Mouse (Mus musculus) forebrain, embryonic 14.5 days (tissue): Measurements from ENCODE around the gene Sugp1. TPM values are rescaled to one million over a fixed set of nuclear protein-coding genes. Genes with fewer than 3 reads are reported as not detected.
"Not testable (repeated sequence)": the region's sequence is repeated elsewhere in the genome, so short reads cannot be mapped to it uniquely, and the experiment has no call there.

Experiments
- ATAC-seq: fragments of 200-750 bp; cut with Nextera tagmentation; 2 replicates; pipeline ENCODE4 v1.8.0; 2017; ENCODE audit warnings: mild to moderate bottlenecking, moderate library complexity
- DNase-seq: peaks from one replicate; pipeline ENCODE4 v3.0.0-alpha.2; 2015; ENCODE audit warnings: low spot score
- H3K27ac ChIP-seq: fragments of 300-500 bp; sonication (generic); 2 replicates; pipeline ENCODE4 v1.5.1; 2014; ENCODE audit warnings: low read depth, mild to moderate bottlenecking, control low read depth, low read length, moderate library complexity
- H3K27me3 ChIP-seq: fragments of 300-500 bp; sonication (generic); replicated peaks from 2 replicates; pipeline ENCODE4 v1.6.1; 2014; ENCODE audit warnings: low read length, control low read depth, mixed read lengths; ENCODE audit not compliant: control insufficient read depth, insufficient read depth
- H3K36me3 ChIP-seq: fragments of 300-500 bp; sonication (generic); 2 replicates; pipeline ENCODE4 v1.6.1; 2014; ENCODE audit warnings: low read length, control low read depth; ENCODE audit not compliant: control insufficient read depth, insufficient read depth
- H3K4me1 ChIP-seq: fragments of 300-500 bp; sonication (generic); 2 replicates; pipeline ENCODE4 v1.6.1; 2014; ENCODE audit warnings: antibody characterized with exemption, low read length, control low read depth; ENCODE audit not compliant: control insufficient read depth, insufficient read depth
- H3K4me2 ChIP-seq: fragments of 300-500 bp; sonication (generic); 2 replicates; pipeline ENCODE4 v1.6.1; 2014; ENCODE audit warnings: mild to moderate bottlenecking, control low read depth, low read length
- H3K4me3 ChIP-seq: fragments of 300-500 bp; sonication (generic); 2 replicates; pipeline ENCODE4 v1.5.1; 2014; ENCODE audit warnings: low read depth, low read length, control low read depth
- H3K9ac ChIP-seq: fragments of 300-500 bp; sonication (generic); 2 replicates; pipeline ENCODE4 v1.6.1; 2014; ENCODE audit warnings: mild to moderate bottlenecking, low read length, control low read depth, moderate library complexity
- H3K9me3 ChIP-seq: fragments of 300-500 bp; sonication (generic); replicated peaks from 2 replicates; pipeline ENCODE4 v1.6.1; 2016; ENCODE audit warnings: low read length, control low read depth, mixed read lengths; ENCODE audit not compliant: control insufficient read depth
- WGBS: fragments of 180-500 bp; shearing (Covaris S2); extraction: QIAGEN DNeasy Blood & Tissue Kit; methylation state at CpG from one replicate; pipeline ENCODE4 v1.1.7; 2014; 5-methylcytosine and 5-hydroxymethylcytosine counted together
- polyA plus RNA-seq: library from polyadenylated mRNA; unstranded; fragments of >200 nt; fragmentation: Nextera tagmentation; extraction: Ambion mirVana; gene quantifications from 2 replicates; pipeline ENCODE4 v1.2.1, GENCODE M21; 2014

The Sugp1 gene
- polyA plus RNA-seq, 1 experiment from 2014 or later: 43.5 TPM

DNA sequence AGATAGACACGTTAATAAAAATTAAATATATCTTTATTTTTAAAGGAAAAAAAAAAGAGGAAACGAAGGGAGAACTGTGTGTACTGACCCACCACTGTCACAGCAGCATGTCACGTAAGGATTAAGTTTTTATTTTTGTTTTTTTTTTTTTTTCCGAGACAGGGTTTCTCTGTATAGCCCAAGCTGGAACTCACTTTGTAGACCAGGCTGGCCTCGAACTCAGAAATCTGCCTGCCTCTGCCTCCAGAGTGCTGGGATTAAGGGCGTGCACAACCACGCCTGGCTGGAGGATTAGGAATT lies 40.8 kb upstream of the Sugp1 start:
- H3K36me3 ChIP-seq, H3K4me2 ChIP-seq, ATAC-seq, H3K4me3 ChIP-seq, H3K9me3 ChIP-seq, DNase-seq, H3K9ac ChIP-seq, H3K27me3 ChIP-seq, H3K4me1 ChIP-seq, H3K27ac ChIP-seq: not testable (repeated sequence)
- WGBS: 42% methylated on average over 7 of the region's 7 CpGs

- H3K4me1 ChIP-seq: no peaks in the 10 kb centered on the region
- H3K4me2 ChIP-seq: no peak overlapping the region
- no peaks in the 10 kb centered on the region for H3K36me3 ChIP-seq
- WGBS: 41% methylated on average over 4 of the region's 4 CpGs
- no peak overlapping the region for H3K9ac ChIP-seq
- DNase-seq (no peak), ATAC-seq (no peak)
- no peaks in the 10 kb centered on the region for H3K27me3 ChIP-seq
- H3K9me3 ChIP-seq: no peaks in the 10 kb centered on the region
- H3K4me3 ChIP-seq: no peak overlapping the region
- no peak overlapping the region for H3K27ac ChIP-seq
Measured at GRCm38 (mm10) chr8:70003204-70003657, 39.4 kb upstream of the Sugp1 start.

DNA sequence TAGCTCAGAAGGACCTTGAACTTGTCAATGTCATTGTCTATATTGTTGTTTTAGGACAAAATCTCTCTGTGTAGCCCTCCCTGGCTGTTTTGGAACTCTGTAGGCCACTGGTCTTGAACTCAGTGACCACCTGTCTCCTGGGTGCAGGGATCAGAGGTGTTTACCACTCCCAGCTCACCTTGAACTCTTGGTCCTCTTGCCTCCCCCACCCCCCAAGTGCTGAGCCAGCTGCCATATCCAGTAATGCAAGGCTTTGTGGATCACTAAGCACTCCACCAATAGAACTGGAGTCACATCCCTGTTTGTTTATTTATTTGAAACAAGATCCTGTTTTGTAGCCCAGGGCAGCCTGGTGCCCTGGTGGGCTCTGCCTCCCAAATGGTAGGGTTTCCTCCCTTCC lies 38.3 kb upstream of the Sugp1 start:
- Histone ChIP-seq H3K36me3 (no peaks in the 10 kb centered on the region), H3K4me2 (no peak overlapping the region), H3K9ac (no peak overlapping the region), H3K27me3 (no peaks in the 10 kb centered on the region), H3K9me3 (no peaks in the 10 kb centered on the region), H3K4me3 (no peak overlapping the region), H3K4me1 (no peaks in the 10 kb centered on the region), H3K27ac (no peak overlapping the region)
- no peak for ATAC-seq
- DNase-seq: no peak

DNA sequence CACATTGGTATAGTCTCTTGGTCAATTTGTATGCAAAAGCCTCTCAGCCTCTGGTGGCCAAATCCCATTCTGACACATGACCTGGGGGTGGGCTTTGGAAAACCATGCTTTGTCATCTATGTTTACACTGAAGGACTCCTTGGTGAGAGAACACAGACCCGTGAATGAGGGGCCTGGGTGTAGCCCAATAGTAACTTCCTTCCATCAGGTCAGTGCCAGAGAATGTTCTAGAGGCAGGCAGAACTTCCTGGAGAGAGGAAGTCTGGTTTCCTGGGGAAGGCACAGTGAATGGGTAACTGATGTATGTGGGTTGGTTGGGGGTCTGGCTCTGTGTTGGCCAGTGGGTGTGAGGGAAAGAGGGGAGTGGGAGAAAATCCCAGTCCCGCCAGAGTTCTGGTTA lies 37.4 kb upstream of the Sugp1 start:
- WGBS: 54% methylated on average over 2 of the region's 2 CpGs
- Histone ChIP-seq H3K4me3 (no peak overlapping the region), H3K9ac (no peak overlapping the region), H3K36me3 (no peaks in the 10 kb centered on the region), H3K27ac (no peak overlapping the region), H3K4me2 (no peak overlapping the region), H3K9me3 (no peaks in the 10 kb centered on the region), H3K4me1 (no peaks in the 10 kb centered on the region), H3K27me3 (no peaks in the 10 kb centered on the region)
- no peak for ATAC-seq
- no peak for DNase-seq

- not testable (repeated sequence) for H3K4me3 ChIP-seq, H3K4me2 ChIP-seq, H3K27me3 ChIP-seq, H3K9me3 ChIP-seq, H3K27ac ChIP-seq, H3K36me3 ChIP-seq, H3K4me1 ChIP-seq, DNase-seq, ATAC-seq, H3K9ac ChIP-seq
- 92% methylated on average over 14 of the region's 14 CpGs for WGBS
Measured at GRCm38 (mm10) chr8:70010796-70011195, 31.8 kb upstream of the Sugp1 start.

DNA sequence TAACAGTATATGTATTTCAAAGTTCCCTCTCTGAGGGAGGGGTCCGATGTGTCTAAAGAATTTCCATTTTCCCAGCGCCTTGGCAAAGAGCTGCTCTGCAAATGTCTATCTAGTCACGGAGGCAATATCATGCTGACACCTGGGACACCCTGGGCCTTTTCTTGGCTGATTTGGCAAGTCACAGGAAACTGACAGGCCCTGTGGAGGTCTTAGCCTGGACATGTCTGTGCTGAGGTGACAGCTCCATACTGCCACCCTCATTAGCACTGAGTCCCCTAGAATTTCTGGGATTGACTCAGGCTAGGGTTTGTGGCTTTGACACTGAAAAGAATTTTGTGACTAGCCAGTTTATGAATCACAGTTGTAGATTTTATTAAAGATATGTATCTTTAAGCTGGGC lies 30.3 kb upstream of the Sugp1 start:
- H3K9me3 ChIP-seq: no peaks in the 10 kb centered on the region
- no peak overlapping the region for H3K27ac ChIP-seq
- H3K27me3 ChIP-seq: no peaks in the 10 kb centered on the region
- no peak overlapping the region for H3K4me3 ChIP-seq
- ATAC-seq: no peak
- no peak overlapping the region for H3K4me2 ChIP-seq
- no peak overlapping the region for H3K9ac ChIP-seq
- DNase-seq: no peak
- H3K36me3 ChIP-seq: peaks cover 18% of the 10 kb centered on the region
- no peaks in the 10 kb centered on the region for H3K4me1 ChIP-seq
- WGBS: 88% methylated on average over 3 of the region's 3 CpGs

GRCm38 (mm10) chr8:70012763-70013162 lies 29.9 kb upstream of the Sugp1 start:
- H3K4me1 ChIP-seq: no peaks in the 10 kb centered on the region
- H3K4me3 ChIP-seq: no peak overlapping the region
- WGBS: 94% methylated on average over 1 of the region's 1 CpGs
- H3K27ac ChIP-seq: no peak overlapping the region
- DNase-seq (no peak), ATAC-seq (peak; percentile 37; the same call in 1 of the 2 replicates)
- no peak overlapping the region for H3K9ac ChIP-seq
- H3K4me2 ChIP-seq: no peak overlapping the region
- H3K36me3 ChIP-seq: peaks cover 22% of the 10 kb centered on the region
- no peaks in the 10 kb centered on the region for H3K27me3 ChIP-seq
- H3K9me3 ChIP-seq: no peaks in the 10 kb centered on the region

- Histone ChIP-seq H3K4me1 (no peaks in the 10 kb centered on the region), H3K4me3 (no peak overlapping the region), H3K27me3 (no peaks in the 10 kb centered on the region), H3K27ac (no peak overlapping the region), H3K9me3 (no peaks in the 10 kb centered on the region), H3K4me2 (no peak overlapping the region), H3K36me3 (peaks cover 45% of the 10 kb centered on the region), H3K9ac (no peak overlapping the region)
- ATAC-seq (no peak), DNase-seq (no peak)
- WGBS: 82% methylated on average over 1 of the region's 1 CpGs
Measured at GRCm38 (mm10) chr8:70015017-70015416, 27.6 kb upstream of the Sugp1 start.

GRCm38 (mm10) chr8:70023596-70023995 lies 19.0 kb upstream of the Sugp1 start:
- no peak overlapping the region for H3K9ac ChIP-seq
- no peaks in the 10 kb centered on the region for H3K27me3 ChIP-seq
- no peaks in the 10 kb centered on the region for H3K4me1 ChIP-seq
- DNase-seq (no peak), ATAC-seq (no peak)
- no peak overlapping the region for H3K4me3 ChIP-seq
- H3K9me3 ChIP-seq: no peaks in the 10 kb centered on the region
- no peak overlapping the region for H3K4me2 ChIP-seq
- WGBS: 41% methylated on average over 8 of the region's 8 CpGs
- peaks cover 100% of the 10 kb centered on the region for H3K36me3 ChIP-seq
- H3K27ac ChIP-seq: no peak overlapping the region

- Histone ChIP-seq H3K27ac (no peak overlapping the region), H3K4me3 (no peak overlapping the region), H3K4me2 (no peak overlapping the region), H3K36me3 (peaks cover 100% of the 10 kb centered on the region), H3K9me3 (no peaks in the 10 kb centered on the region), H3K4me1 (no peaks in the 10 kb centered on the region), H3K9ac (no peak overlapping the region), H3K27me3 (no peaks in the 10 kb centered on the region)
- ATAC-seq (no peak), DNase-seq (no peak)
- WGBS: 94% methylated on average over 2 of the region's 2 CpGs
Measured at GRCm38 (mm10) chr8:70026151-70026550, 16.5 kb upstream of the Sugp1 start.
